Mouse (Mus musculus): ENCODE results near the gene Il27.

- TF ChIP-seq CTCF (IDR thresholded peaks at IDR 0.05; ENCODE audit: borderline replicate concordance, insufficient read depth, low read length) (no peak), POLR2A (IDR thresholded peaks at IDR 0.05; ENCODE audit: low read depth, low read length) (no peak)
Observed at GRCm38 (mm10) chr7:126602650-126603049, 7.9 kb upstream of the Il27 start.

Data from embryonic fibroblast, embryonic 13.5 days (primary cell).